Mouse (Mus musculus) cerebellum, adult 9-10 months (tissue): ENCODE measurements around the gene Rel.
"Not testable (repeated sequence)": the region's sequence is repeated elsewhere in the genome, so short reads cannot be mapped to it uniquely, and the experiment has no call there.

Source experiments
- DNase-seq: peaks from one replicate; pipeline ENCODE4 v3.0.0; 2022

Rel gene

GRCm38 (mm10) chr11:23770760-23771506, at the start of gene Rel:
Rel (minus strand) TSS chr11:23770970.
- peak; percentile 95 for DNase-seq

GRCm38 (mm10) chr11:23818745-23819144, 48.0 kb upstream of the Rel start:
- DNase-seq, result no peak

DNA sequence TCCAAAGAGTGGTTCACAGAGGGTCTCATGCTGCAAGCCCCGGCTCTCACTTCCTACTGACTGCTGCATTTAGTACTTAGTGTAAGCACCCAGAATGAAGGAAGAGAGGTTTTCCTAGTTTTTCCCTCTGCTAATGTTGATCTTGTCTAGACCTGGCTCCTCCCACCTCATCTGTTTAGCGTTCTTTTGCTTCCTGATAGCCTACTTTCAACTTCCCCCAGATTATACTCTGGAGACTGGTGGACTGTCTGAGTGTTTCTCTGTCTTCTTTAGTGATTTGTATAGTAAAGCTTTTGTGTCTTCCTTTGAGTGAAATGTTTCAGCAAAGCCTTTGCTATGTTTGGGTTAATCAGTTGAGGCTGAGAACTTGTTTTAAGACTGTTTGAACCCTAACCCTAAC, 40.0 kb upstream of the Rel start:
- DNase-seq, result no peak

DNA sequence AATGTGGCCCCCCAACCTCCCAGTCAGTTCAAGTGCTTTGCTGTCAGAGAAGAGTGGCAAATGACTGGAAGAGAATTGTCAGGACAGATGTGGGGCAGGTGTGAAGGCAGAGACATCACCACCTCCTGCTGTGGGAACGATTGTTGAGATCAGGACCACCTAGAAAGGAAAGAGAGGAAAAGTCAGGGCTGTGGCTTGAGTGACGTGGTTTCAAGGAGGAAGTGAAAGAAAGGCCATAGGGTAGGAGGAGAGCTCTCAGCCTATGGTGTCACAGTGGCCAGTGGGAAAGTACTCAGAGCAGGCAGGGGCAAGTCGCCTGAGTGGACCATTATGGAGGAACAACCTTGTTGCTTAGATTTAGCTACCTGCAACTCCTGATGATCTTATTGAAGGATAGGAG, 34.9 kb upstream of the Rel start:
- DNase-seq, result no peak

DNA sequence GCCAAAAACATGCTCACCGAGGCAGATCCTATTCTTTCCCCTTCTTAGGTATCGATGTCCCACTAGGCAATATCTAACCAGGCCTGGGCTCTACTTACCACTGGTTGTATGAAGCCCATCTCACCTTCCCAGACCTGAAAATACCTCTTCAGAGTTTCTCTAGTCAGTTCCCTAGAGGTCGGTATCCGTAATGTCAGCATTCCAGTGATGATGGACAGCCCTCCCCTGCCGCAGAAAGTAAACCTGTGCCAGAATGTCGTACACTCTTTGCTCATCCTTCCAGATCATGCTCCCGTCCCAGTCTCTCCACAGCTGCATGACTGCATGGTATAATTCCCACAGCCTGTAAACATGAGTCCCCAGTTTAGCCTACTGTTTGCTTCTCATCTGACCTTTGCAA, 32.4 kb upstream of the Rel start:
- no peak for DNase-seq

GRCm38 (mm10) chr11:23802256-23802655, 31.5 kb upstream of the Rel start:
- DNase-seq, result no peak

- DNase-seq, result no peak
These were observed 31.1 kb upstream of the Rel start for GRCm38 (mm10) chr11:23801851-23802250.

GRCm38 (mm10) chr11:23783677-23784076, 12.9 kb upstream of the Rel start:
- not testable (repeated sequence) for DNase-seq

GRCm38 (mm10) chr11:23783085-23783484, 12.3 kb upstream of the Rel start:
- DNase-seq, result no peak

DNA sequence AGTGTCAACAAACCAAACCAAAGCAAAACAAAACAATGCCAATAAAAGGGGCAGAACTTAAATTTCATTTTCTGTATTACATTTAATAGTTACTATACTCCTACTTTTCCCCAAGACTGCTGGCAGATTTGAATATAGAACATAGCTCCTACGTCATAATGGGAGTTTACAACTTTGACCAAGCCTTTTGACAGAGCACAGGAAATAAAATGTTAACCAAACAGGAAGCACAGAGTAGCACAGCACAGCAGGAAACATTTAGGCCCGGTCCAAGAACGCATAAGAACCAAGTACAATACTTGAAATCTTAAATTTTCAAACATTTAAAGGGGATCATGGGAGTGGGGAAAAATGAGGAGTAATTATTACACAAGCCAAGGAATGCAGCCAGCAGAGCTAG, 11.3 kb upstream of the Rel start:
- DNase-seq, result no peak

DNA sequence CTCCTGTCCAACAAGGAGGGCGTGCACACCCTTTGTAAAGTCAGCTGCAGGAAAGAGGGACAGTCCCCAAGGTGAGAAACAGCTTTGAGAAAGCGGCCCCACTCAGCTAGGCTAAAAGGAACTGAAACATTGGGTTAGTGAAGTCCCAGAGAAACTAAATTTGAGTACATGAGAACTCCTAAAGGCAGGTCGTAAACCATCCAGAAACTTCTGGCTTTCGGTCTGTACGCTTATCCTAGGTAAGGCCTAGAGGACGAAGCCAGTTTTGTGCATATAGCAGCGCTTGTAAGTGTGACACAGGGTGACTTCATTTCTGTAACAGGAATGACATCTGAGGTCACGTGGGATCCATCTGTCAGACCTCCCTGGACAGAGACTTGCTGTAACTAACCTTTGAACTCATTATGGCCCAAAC, 8.0 kb upstream of the Rel start:
- DNase-seq, result no peak

DNA sequence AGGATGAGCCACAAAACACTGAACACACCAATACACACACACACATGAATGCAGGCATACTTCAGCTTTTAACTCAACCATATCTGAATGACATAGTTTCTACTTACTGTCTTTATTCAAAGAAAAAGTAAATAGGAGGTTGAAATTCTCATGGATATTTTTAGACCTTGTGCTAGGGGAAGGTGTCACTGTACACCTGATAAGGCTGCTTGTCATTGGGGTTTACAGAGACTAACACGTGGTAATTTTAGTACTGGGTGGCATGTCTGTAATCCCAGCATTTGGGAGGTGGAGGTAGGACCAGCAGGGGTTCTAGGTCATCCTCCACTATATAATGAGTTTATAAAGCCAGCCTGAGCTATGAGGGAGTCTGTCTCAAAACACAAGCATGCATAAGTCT, 1.7 kb upstream of the Rel start:
- no peak for DNase-seq

GRCm38 (mm10) chr11:23771507-23772097, 832 bp upstream of the Rel start:
- DNase-seq, result no peak

GRCm38 (mm10) chr11:23770510-23770759, 335 bp downstream of the Rel start:
- no peak for DNase-seq

DNA sequence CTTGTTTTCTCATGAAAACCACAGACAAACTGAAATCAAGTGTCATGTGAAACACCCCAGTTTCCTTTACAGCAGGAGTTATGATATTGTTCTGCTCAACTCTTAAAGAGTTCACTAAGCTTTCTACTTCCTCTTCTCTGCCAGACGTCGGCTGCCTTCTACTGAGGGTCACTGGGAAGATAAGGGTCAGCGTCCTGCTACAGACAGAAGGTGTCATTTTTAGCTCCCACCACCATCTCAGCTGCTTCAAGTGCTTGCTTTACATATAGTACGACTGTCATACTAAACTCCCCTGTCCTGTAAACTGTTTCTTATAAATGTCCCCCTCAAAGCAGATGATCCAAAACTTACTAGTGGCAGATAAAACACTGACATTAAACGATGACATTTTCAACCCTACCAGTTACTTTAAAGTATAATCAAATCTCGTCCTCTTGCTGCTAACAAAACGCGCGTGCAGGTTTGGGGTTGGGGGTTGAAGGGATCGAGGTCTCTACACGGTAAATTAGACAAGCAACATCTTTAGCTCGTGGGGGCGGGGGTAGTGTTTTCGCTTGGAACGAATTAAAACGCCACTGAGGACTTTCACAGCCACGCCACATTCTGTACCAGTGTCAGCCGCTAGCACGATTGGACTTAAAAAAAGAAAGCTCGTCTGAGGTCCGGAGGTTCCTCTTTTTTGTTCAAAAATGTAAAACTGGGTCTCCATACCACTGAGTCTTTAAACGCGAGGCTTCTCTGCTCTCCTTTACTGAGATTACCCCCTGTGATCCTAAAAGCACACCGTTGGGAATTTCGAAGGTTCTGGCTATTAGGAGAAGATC, 872 bp downstream of the Rel start:
- DNase-seq, result no peak

DNA sequence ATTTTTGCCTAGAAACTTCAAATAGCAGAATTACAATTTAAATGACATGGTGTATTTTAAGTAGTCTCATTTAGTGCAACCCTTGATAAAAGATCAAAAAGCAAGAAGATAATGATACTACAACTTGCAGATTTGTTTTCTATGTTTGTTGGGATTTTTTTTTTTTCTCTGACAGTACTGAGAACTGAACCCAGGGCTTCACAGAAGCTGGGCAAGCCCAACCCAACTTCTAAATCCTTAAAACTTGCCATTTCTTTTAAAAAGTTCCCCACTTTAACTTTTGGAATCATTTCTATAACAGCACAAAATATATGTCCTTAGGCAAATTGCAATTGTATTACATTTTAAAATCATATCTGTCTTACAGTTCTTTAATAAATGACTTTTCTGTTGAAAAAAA, 1.7 kb downstream of the Rel start:
- no peak for DNase-seq

GRCm38 (mm10) chr11:23767928-23768327, 2.8 kb downstream of the Rel start:
- no peak for DNase-seq

GRCm38 (mm10) chr11:23767369-23767768, 3.4 kb downstream of the Rel start:
- DNase-seq, result not testable (repeated sequence)

- DNase-seq, result no peak
These were observed 8.1 kb downstream of the Rel start for GRCm38 (mm10) chr11:23762635-23763034.

- no peak for DNase-seq
These were observed 12.6 kb downstream of the Rel start for GRCm38 (mm10) chr11:23758218-23758617.

DNA sequence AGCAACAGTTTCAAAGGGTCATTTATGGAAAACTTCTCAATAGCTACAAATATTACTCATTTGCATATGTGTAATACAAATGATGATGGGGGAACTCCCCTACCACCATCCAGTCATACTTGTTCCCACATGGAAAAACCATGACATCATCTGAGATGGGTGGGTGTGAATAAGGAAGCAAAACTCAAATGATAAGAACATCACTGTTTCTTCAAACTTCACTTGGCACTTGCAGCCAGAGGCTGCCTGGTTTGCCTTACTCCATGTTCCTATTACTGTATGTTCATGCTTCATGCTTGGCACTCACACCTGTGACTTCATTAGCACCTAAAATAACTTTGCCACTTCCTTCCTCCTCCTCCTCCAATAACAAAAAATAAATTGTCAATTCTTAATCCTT, 16.4 kb downstream of the Rel start:
- DNase-seq, result no peak

GRCm38 (mm10) chr11:23753136-23753710, 17.5 kb downstream of the Rel start:
- no peak for DNase-seq

GRCm38 (mm10) chr11:23746102-23746501, 24.7 kb downstream of the Rel start:
- DNase-seq, result no peak

- no peak for DNase-seq
These were observed 26.4 kb downstream of the Rel start for GRCm38 (mm10) chr11:23744352-23744751.
